Comparison of ENCODE assay signal across 8 mouse cellular contexts in genomic region chr1:36785238-36785641, GRCm38 (mm10). TPM values are rescaled to one million over a fixed set of nuclear protein-coding genes. Genes with fewer than 3 reads are reported as not detected.
DNase-seq lines count a peak whose midpoint lies in the region; ATAC-seq and TF ChIP-seq lines count a peak whose summit lies in the region.

No protein-coding gene starts in this region.

- H3K9me3 ChIP-seq in embryonic facial prominence, embryonic 13.5 days, result no peaks in the 10 kb centered on the region
- no peaks in the 10 kb centered on the region for H3K9me3 ChIP-seq in hindbrain, postnatal 0 days (ENCODE audit: low read length)

- H3K27me3 ChIP-seq in embryonic facial prominence, embryonic 13.5 days, result 0 out of 2 replicates have a peak, but pooled peaks cover 6% of the 10 kb centered on the region
- no peaks in the 10 kb centered on the region for H3K27me3 ChIP-seq in hindbrain, postnatal 0 days (ENCODE audit: insufficient read depth, low read length)

- peak; percentile 40 for TF ChIP-seq CTCF in hindbrain, postnatal 0 days (IDR thresholded peaks at IDR 0.05; ENCODE audit: low read depth)

- peak overlapping the region; percentile 44 for H3K4me3 ChIP-seq in brown adipose tissue, adult 24 weeks (ENCODE audit: insufficient read depth, low read depth, low read length)
- H3K4me3 ChIP-seq in embryonic facial prominence, embryonic 13.5 days, result peak overlapping the region; percentile 46
- peak overlapping the region; percentile 42 for H3K4me3 ChIP-seq in hindbrain, postnatal 0 days (ENCODE audit: low read length)

- H3K9ac ChIP-seq in embryonic facial prominence, embryonic 13.5 days, result peak overlapping the region; percentile 69
- H3K9ac ChIP-seq in hindbrain, postnatal 0 days (replicated peaks; ENCODE audit: low read length), result peak overlapping the region; percentile 50

- H3K4me1 ChIP-seq in brown adipose tissue, adult 24 weeks (ENCODE audit: control insufficient read depth, insufficient read depth, insufficient read length, low read length), result no peaks in the 10 kb centered on the region
- peaks cover 9% of the 10 kb centered on the region; the same call in 1 of the 2 replicates for H3K4me1 ChIP-seq in embryonic facial prominence, embryonic 13.5 days
- no peaks in the 10 kb centered on the region for H3K4me1 ChIP-seq in hindbrain, postnatal 0 days (ENCODE audit: insufficient read depth, low read length)

- WGBS in embryonic facial prominence, embryonic 13.5 days, result 3% methylated on average over 16 of the region's 16 CpGs
- WGBS in hindbrain, postnatal 0 days, result 2% methylated on average over 16 of the region's 16 CpGs

- no peak for ATAC-seq in embryonic facial prominence, embryonic 13.5 days (ENCODE audit: insufficient number of reproducible peaks, insufficient read depth, low FRiP score, low TSS enrichment, low read depth)
- peak; percentile 72 for ATAC-seq in hindbrain, postnatal 0 days

- H3K4me2 ChIP-seq in embryonic facial prominence, embryonic 13.5 days, result peak overlapping the region; percentile 90
- peak overlapping the region; percentile 76 for H3K4me2 ChIP-seq in hindbrain, postnatal 0 days (ENCODE audit: low read depth, low read length)

- peak; percentile 44 to 48 for DNase-seq in layer of hippocampus, postnatal 25 days (ENCODE audit: extremely low spot score in 1 of 2, low spot score in 1 of 2)
- DNase-seq in layer of hippocampus, adult 9-11 months, result no peak
- DNase-seq in hindbrain, postnatal 0 days (ENCODE audit: low spot score), result peak; percentile 76
- DNase-seq in lung, postnatal 10 days, result peak; percentile 36
- DNase-seq in right cerebral cortex, postnatal 25 days, result peak; percentile 34
- DNase-seq in spleen, postnatal 4 days (ENCODE audit: low spot score in 2 of 2), result no peak

- H3K27ac ChIP-seq in brown adipose tissue, adult 24 weeks (replicated peaks; ENCODE audit: low read depth, low read length), result no peak overlapping the region
- no peak overlapping the region for H3K27ac ChIP-seq in embryonic facial prominence, embryonic 13.5 days
- H3K27ac ChIP-seq in hindbrain, postnatal 0 days, result peak overlapping the region; percentile 84

- no peaks in the 10 kb centered on the region for H3K36me3 ChIP-seq in embryonic facial prominence, embryonic 13.5 days
- H3K36me3 ChIP-seq in hindbrain, postnatal 0 days (ENCODE audit: insufficient read depth, low read length), result no peaks in the 10 kb centered on the region

RNA-seq across cellular contexts. Expression of gene Zap70, which starts 23.6 kb away (rescaled TPM):
- 1 to 10 TPM; 3.2 to 3.4 TPM for total RNA-seq in layer of hippocampus, postnatal 25 days (2021)
- polyA plus RNA-seq in brown adipose tissue, adult 24 weeks (2012; ENCODE audit: insufficient read depth, insufficient read length, missing spikeins), result not detected in 2 replicates
- polyA plus RNA-seq in embryonic facial prominence, embryonic 13.5 days (2015; fragmentation: Nextera tagmentation; extraction: Ambion mirVana), result 0.62 and 0.73 TPM in 2 replicates
- 1.6 and 6.3 TPM in 2 replicates for total RNA-seq in hindbrain, postnatal 0 days (2014; rRNA removed)
- 2.1 and 2.7 TPM in 2 replicates for polyA plus RNA-seq in hindbrain, postnatal 0 days (2015; fragmentation: Nextera tagmentation; extraction: Ambion mirVana)

Comparison
In these comparisons a context has a peak if more than half of its experiments do, and no peak if none do; other contexts are left out.
1. DNase-seq: peak in layer of hippocampus, postnatal 25 days (2 of 2), hindbrain, postnatal 0 days (single experiment), lung, postnatal 10 days (single experiment) and right cerebral cortex, postnatal 25 days (single experiment); none in layer of hippocampus, adult 9-11 months (single experiment) and spleen, postnatal 4 days (0 of 2).
2. Peak in every context shown above with its lines, with median percentiles within 50 percentile points of each other: H3K4me3 ChIP-seq.